Mouse (Mus musculus) lung, adult 2 months (tissue): ENCODE data around the gene Bcl6b. TPM values are rescaled to one million over a fixed set of nuclear protein-coding genes. Genes with fewer than 3 reads are reported as not detected.
A peak's percentile ranks its signal among the peaks of the same experiment; 100 is the strongest.

Source experiments
- DNase-seq: peaks from one replicate; pipeline ENCODE4 v3.0.0; 2022
- H3K4me1 ChIP-seq: fragments of 200-500 bp; 2 replicates; pipeline ENCODE4 v1.6.1; 2011; ENCODE audit warnings: low read length; ENCODE audit not compliant: control insufficient read depth, insufficient read depth
- H3K4me3 ChIP-seq: fragments of 200-500 bp; replicated peaks from 2 replicates; pipeline ENCODE3; 2011; ENCODE audit warnings: low read depth, mild to moderate bottlenecking, control low read depth, low read length; ENCODE audit errors: extremely low read depth
- CTCF ChIP-seq: fragments of 200-500 bp; IDR thresholded peaks from 2 replicates; pipeline ENCODE4 v1.5.1; 2011; ENCODE audit warnings: mild to moderate bottlenecking, low read length, control low read depth; ENCODE audit not compliant: insufficient read depth
- POLR2A ChIP-seq: fragments of 200-500 bp; IDR thresholded peaks from 2 replicates; pipeline ENCODE4 v1.6.1; 2011; ENCODE audit warnings: low read depth, mild to moderate bottlenecking, control low read depth, low read length, borderline replicate concordance; ENCODE audit errors: extremely low read depth
- WGBS: fragments of 180-500 bp; shearing (Covaris S2); methylation state at CpG from one replicate; pipeline ENCODE4 v1.1.7; 2018; 5-methylcytosine and 5-hydroxymethylcytosine counted together
- polyA plus RNA-seq: library from polyadenylated mRNA; depleted of rRNA; stranded (reverse); fragments of >200 nt; gene quantifications from 2 replicates; pipeline ENCODE4 v1.2.3, GENCODE M21; 2012; rRNA removed

Gene Bcl6b
- polyA plus RNA-seq, 1 experiment: 21.9 TPM

DNA sequence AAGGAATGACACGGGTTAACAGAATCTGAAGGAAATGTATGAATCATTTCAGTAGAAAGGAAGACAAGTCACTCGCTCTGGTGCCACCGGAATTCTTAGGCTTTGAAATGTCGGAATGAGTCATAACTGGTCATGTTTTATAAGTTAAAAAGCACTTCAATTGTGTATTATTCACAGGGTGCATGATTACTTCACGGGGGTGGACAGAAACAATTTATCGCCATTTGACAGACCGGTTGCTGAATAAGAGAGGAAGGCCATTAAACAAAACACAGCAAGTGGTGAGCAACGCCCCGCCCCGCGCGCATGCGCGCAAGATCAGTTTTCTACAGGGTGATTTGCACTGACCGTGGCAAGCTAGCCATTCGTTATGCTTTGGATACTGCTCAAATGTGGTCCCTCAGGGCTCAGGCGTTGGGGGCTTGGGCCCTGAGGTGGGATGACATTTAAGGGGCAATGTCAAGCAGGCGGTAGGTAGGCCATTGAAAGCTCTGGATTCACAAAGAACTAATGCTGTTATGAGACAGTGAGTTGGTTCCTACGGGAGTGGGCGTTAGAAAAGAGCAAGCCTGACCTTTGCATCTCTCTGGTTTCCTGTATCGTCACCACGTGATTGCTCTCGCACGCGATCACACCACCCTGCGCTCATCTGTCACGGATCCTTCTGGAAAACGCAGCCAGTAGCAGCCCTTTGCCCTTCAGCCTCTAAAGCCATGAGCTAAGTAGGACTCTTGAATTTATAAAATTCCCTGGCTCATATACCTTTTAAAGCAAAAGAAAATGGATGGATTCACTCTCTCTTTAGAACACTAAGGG lies 40.1 kb downstream of the Bcl6b start:
- peaks cover 8% of the 10 kb centered on the region for H3K4me1 ChIP-seq
- no peak for DNase-seq
- WGBS: 71% methylated on average over 28 of the region's 28 CpGs
- TF ChIP-seq POLR2A (no peak), CTCF (no peak)
- no peak overlapping the region for H3K4me3 ChIP-seq

DNA sequence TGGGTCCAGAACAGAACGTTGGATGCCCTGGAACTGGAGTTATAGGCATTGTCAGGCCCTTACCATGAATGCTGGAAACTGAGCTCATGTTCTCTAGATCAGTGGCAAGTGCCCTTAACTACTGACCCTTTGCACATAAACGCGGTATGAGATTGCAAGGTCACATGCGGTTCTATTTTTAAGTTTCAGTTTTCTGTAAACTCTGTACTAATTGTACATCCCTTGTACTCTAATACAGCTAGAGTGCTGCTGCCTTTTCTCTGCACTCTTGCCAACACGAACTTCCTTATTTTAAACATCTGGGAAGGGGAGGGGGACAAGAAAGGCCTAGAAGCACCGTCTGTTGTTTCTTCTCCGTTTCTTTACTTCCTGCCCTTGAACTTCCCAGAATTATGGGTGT lies 44.5 kb downstream of the Bcl6b start:
- 39% methylated on average over 7 of the region's 7 CpGs for WGBS

DNA sequence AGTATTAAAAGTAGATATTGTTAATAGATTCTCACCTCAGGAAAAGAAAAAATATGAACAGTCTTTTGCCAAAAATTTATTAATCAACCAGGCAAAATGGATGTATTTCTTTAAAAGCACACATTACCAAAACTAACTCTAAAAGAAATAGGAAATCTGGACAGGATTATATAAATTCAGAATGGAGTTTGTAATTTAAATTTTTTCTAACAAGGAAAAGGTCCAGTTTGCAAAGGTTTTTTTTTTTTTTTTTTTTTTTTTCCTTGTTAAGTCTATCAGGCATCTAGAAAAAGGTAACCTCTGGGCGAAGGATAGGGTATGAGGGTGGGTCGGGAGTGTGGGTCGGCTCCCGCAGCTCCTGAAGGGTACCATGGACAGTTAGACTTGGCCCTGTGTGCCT lies 49.1 kb downstream of the Bcl6b start:
- 89% methylated on average over 4 of the region's 4 CpGs for WGBS
- H3K4me3 ChIP-seq: no peak overlapping the region

More for the DNA sequence above, 44.5 kb downstream of the Bcl6b start:
- DNase-seq: no peak
- no peak for TF ChIP-seq POLR2A
- TF ChIP-seq CTCF: no peak
- no peaks in the 10 kb centered on the region for H3K4me1 ChIP-seq
- H3K4me3 ChIP-seq: no peak overlapping the region

DNA sequence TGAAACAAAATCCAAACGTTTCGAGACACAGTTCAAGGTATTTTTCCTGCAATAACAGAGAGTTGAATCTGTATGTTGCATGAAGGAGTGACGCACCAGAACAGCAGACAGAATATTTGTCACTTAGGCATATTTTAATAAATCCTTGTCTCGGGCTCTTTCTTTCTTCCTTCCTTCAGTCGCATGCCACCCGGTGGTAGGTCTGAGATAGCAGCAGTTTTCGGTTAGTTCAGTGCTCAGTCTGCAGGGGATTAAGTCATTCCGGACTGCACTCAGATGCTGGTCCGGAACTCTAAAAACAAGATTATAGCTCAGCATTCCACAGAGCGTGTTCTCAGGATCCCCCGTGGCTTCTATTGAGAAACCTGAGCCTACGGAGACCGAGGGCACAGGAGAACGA lies 50.2 kb downstream of the Bcl6b start:
- no peaks in the 10 kb centered on the region for H3K4me1 ChIP-seq
- H3K4me3 ChIP-seq: no peak overlapping the region
- DNase-seq: no peak
- WGBS: 38% methylated on average over 14 of the region's 14 CpGs
- TF ChIP-seq POLR2A: no peak
- peak; percentile 33; the same call in 1 of the 2 replicates for TF ChIP-seq CTCF

More for the DNA sequence above, 49.1 kb downstream of the Bcl6b start:
- no peaks in the 10 kb centered on the region for H3K4me1 ChIP-seq
- no peak for DNase-seq
- TF ChIP-seq CTCF: no peak
- no peak for TF ChIP-seq POLR2A

DNA sequence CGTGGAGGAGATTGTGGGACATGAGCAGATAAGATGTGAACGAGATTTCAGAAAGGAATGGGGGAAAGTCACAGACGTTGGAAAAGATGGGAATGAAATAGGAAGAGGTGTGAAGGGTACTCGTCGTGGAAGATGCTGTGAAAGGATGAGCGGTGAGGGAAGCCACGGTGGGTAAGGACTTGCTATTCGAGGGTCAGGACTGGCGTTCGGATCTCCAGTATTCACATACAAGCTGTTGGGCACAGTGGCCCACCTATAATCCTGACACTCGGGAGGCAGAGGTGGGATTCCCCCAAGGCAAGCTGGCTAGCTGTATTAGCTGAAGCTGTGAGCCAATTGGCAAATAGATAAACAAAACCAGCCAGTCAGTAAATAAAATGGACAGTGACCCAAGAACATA lies 50.8 kb downstream of the Bcl6b start:
- Histone ChIP-seq H3K4me1 (no peaks in the 10 kb centered on the region), H3K4me3 (no peak overlapping the region)
- 71% methylated on average over 11 of the region's 11 CpGs for WGBS
- no peak for TF ChIP-seq CTCF
- no peak for TF ChIP-seq POLR2A
- DNase-seq: no peak

DNA sequence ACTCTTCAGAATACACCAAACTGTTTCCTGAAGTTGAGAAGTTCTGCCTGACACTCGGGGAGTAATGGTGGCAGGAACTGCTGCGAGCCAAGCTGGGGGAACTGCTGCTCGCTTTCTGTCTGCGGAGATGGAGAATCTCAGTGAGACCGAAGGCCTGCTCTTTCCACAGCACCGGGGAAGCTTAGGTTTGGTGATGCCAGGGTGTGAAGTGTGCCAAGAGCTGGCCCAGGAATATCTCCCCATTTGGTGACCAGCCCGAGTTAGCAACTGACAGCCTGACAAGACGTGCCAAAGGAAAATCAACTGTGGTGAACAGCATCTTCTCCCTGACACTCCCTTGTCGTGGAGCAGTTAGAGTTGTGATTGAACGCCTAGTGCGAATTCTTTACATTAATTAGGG lies 51.3 kb downstream of the Bcl6b start:
- TF ChIP-seq POLR2A: no peak
- TF ChIP-seq CTCF: no peak
- WGBS: 86% methylated on average over 11 of the region's 11 CpGs
- no peak overlapping the region for H3K4me3 ChIP-seq
- H3K4me1 ChIP-seq: no peaks in the 10 kb centered on the region
- DNase-seq: no peak

DNA sequence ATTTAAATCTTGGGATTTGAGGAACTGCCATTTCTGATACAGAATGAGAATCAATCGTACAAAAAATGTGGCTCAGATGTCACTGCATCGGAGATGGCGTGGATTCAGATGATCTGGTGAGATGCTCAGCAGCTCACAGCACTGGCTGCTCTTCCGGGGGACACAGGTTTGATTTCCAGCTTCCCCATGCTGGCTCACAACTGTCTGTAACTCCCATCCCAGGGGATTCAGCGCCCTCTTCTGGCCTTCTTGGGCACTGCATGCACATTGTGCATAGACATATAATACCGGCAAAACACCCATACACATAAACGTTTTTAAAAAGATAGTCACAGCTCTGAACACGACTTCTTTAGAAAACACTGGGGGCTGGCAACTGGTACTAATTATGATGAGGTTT lies 52.0 kb downstream of the Bcl6b start:
- TF ChIP-seq CTCF: 0 out of 2 replicates have a peak, but pooled peaks have one; percentile 12
- TF ChIP-seq POLR2A: no peak
- Histone ChIP-seq H3K4me3 (no peak overlapping the region), H3K4me1 (no peaks in the 10 kb centered on the region)
- WGBS: 69% methylated on average over 8 of the region's 8 CpGs
- no peak for DNase-seq

DNA sequence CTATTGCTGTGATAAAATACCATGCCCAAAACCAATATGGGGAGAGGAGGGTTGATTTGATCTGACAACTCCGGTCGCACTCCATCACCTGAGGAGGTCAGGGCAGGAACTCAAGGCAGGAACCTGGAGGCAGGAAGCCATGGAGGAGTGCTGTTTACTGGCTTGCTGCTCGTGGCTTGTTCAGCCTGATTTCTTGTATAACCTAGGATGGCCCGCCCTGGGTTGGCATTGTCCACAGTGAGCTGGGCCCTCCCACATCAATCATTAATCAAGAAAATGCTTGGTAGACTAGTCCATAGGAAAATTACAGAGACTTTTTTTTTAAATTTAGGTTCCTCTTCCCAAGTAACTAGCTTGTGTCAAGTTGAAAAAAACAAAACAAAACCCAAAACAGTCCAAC lies 55.1 kb downstream of the Bcl6b start:
- WGBS: 70% methylated on average over 4 of the region's 4 CpGs
- DNase-seq: no peak
- no peak overlapping the region for H3K4me3 ChIP-seq
- TF ChIP-seq POLR2A (no peak), CTCF (no peak)
- H3K4me1 ChIP-seq: no peaks in the 10 kb centered on the region

Other genes with a start within 250 kb of the Bcl6b start
- 88.3 and 102 TPM in 2 replicates for gene Ctdnep1, start 248.6 kb downstream of the Bcl6b start, polyA plus RNA-seq
- gene Elp5, start 247.3 kb downstream of the Bcl6b start, polyA plus RNA-seq: 38.5 and 53.8 TPM in 2 replicates
- gene Gabarap, start 238.7 kb downstream of the Bcl6b start, polyA plus RNA-seq: 333 and 615 TPM in 2 replicates
- gene Phf23, start 234.0 kb downstream of the Bcl6b start, polyA plus RNA-seq: 15.0 and 22.9 TPM in 2 replicates
- gene Dvl2, start 229.2 kb downstream of the Bcl6b start, polyA plus RNA-seq: 16.7 and 20.8 TPM in 2 replicates
- gene Acadvl, start 214.4 kb downstream of the Bcl6b start, polyA plus RNA-seq: 63.1 and 88.6 TPM in 2 replicates
- 28.0 and 33.7 TPM in 2 replicates for gene Dlg4, start 212.9 kb downstream of the Bcl6b start, polyA plus RNA-seq
- gene Asgr1, start 175.7 kb downstream of the Bcl6b start, polyA plus RNA-seq: 2.4 and 4.9 TPM in 2 replicates
- gene Asgr2, start 137.2 kb downstream of the Bcl6b start, polyA plus RNA-seq: 0.51 and 0.52 TPM in 2 replicates
- 12.1 and 17.7 TPM in 2 replicates for gene Mgl2, start 99.5 kb downstream of the Bcl6b start, polyA plus RNA-seq
- gene Clec10a, start 73.6 kb downstream of the Bcl6b start, polyA plus RNA-seq: 4.0 and 4.2 TPM in 2 replicates
- gene Slc16a11, start 17.0 kb downstream of the Bcl6b start, polyA plus RNA-seq: 211 and 239 TPM in 2 replicates
- 9.2 and 11.3 TPM in 2 replicates for gene Slc16a13, start 8.7 kb downstream of the Bcl6b start, polyA plus RNA-seq
- gene 0610010K14Rik, start 8.1 kb upstream of the Bcl6b start, polyA plus RNA-seq: 79.0 and 80.9 TPM in 2 replicates
- 6.6 and 7.2 TPM in 2 replicates for gene Gm21988, start 10.0 kb upstream of the Bcl6b start, polyA plus RNA-seq
- 143 and 168 TPM in 2 replicates for gene Rnasek, start 10.0 kb upstream of the Bcl6b start, polyA plus RNA-seq
- 4.6 and 9.2 TPM in 2 replicates for gene Alox12, start 25.6 kb upstream of the Bcl6b start, polyA plus RNA-seq
- 0.31 and 0.40 TPM in 2 replicates for gene Alox12e, start 92.8 kb upstream of the Bcl6b start, polyA plus RNA-seq
- gene Alox15, start 122.2 kb upstream of the Bcl6b start, polyA plus RNA-seq: 4.2 and 14.2 TPM in 2 replicates
- gene Pelp1, start 180.2 kb upstream of the Bcl6b start, polyA plus RNA-seq: 15.9 and 17.4 TPM in 2 replicates
- 48.2 and 80.2 TPM in 2 replicates for gene Arrb2, start 202.8 kb upstream of the Bcl6b start, polyA plus RNA-seq
- 21.6 and 26.9 TPM in 2 replicates for gene Med11, start 222.1 kb upstream of the Bcl6b start, polyA plus RNA-seq
- 8.7 and 12.3 TPM in 2 replicates for gene Zmynd15, start 229.6 kb upstream of the Bcl6b start, polyA plus RNA-seq
- gene Cxcl16, start 230.2 kb upstream of the Bcl6b start, polyA plus RNA-seq: 67.2 and 74.6 TPM in 2 replicates